In the genomic region with DNA sequence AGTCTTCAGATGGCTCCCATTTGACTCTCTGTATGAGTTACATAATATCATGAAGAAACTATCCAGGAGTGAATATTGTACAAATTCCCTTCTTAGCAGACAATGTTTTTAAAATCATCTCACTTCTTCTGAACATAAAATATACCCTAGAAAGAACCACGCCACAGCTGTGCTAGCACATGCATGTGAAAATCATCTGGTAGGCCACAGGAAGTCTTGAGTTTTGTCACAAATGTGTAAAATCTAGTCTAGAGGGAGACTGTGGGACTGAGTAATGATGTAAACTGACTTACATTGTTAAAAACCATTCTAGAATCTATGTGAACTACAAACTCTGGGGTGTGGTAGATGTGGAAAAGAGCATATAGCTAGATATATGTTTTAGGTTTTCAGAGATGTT, we compare ENCODE assay signal across 29 mouse cellular contexts. TPM values are rescaled to one million over a fixed set of nuclear protein-coding genes. Genes with fewer than 3 reads are reported as not detected.
"Had no signal": no experiment of that assay in that cellular context is flagged by ENCODE, and none has a peak within 500 bp of the region (broad histone marks: within the 10 kb centered on the region; RNA-seq: fewer than 3 reads in every experiment).

No protein-coding gene starts in this region.

- H3K27ac ChIP-seq: kidney, postnatal 0 days; layer of hippocampus, adult 2 months; limb, embryonic 10.5 days; limb, embryonic 13.5 days; liver, embryonic 15.5 days; lung, embryonic 15.5 days; midbrain, embryonic 12.5 days; midbrain, embryonic 15.5 days; neural tube, embryonic 13.5 days; stomach, postnatal 0 days had no signal

- H3K36me3 ChIP-seq: limb, embryonic 13.5 days; lung, embryonic 15.5 days; midbrain, embryonic 12.5 days; midbrain, embryonic 15.5 days; neural tube, embryonic 13.5 days had no signal

- ATAC-seq: liver, embryonic 12.5 days; midbrain, embryonic 15.5 days had no signal

- DNase-seq: kidney, adult 2 months; kidney, postnatal 25 days; layer of hippocampus, adult 9-11 months; liver; lung, adult 18-20 months; lung, postnatal 14 days; lung, postnatal 4 days; right cerebral cortex, postnatal 25 days; spleen, adult 18-20 months; thymus, adult 2 months; thymus, postnatal 25 days had no signal

- H3K4me3 ChIP-seq: layer of hippocampus, adult 2 months; limb, embryonic 10.5 days; limb, embryonic 13.5 days; liver, embryonic 12.5 days; liver, embryonic 15.5 days; lung, embryonic 15.5 days; midbrain, embryonic 12.5 days; midbrain, embryonic 15.5 days; neural tube, embryonic 13.5 days had no signal

- H3K27me3 ChIP-seq: limb, embryonic 13.5 days; liver, embryonic 12.5 days; liver, embryonic 15.5 days; lung, embryonic 15.5 days; midbrain, embryonic 12.5 days; midbrain, embryonic 15.5 days; neural tube, embryonic 13.5 days had no signal

RNA-seq across cellular contexts. Expression of gene Gm4952, which starts 28.1 kb away (rescaled TPM):
- total RNA-seq: layer of hippocampus, adult 2 months; layer of hippocampus, postnatal 25 days; left cerebral cortex, adult 18-20 months; megakaryocyte, adult 5-6 weeks; neutrophil, adult 5-6 weeks had no signal
- polyA plus RNA-seq: large intestine, adult 2 months; limb, embryonic 10.5 days; midbrain, embryonic 12.5 days; neural tube, embryonic 13.5 days; stomach, embryonic 14.5 days; urinary bladder, adult 2 months had no signal
